Mouse (Mus musculus) forebrain, embryonic 13.5 days (tissue): Measurements from ENCODE around the gene Mboat2. TPM values are rescaled to one million over a fixed set of nuclear protein-coding genes. Genes with fewer than 3 reads are reported as not detected.

Source experiments
- ATAC-seq: fragments of 200-750 bp; cut with Nextera tagmentation; 2 replicates; pipeline ENCODE4 v1.8.0; 2017
- H3K27ac ChIP-seq: fragments of 300-500 bp; sonication (generic); 2 replicates; pipeline ENCODE4 v1.5.1; 2015; ENCODE audit warnings: inconsistent platforms, mild to moderate bottlenecking, moderate library complexity
- H3K27me3 ChIP-seq: fragments of 300-500 bp; sonication (generic); 2 replicates; pipeline ENCODE4 v1.6.1; 2015; ENCODE audit warnings: mild to moderate bottlenecking, inconsistent platforms
- H3K36me3 ChIP-seq: fragments of 300-500 bp; sonication (generic); 2 replicates; pipeline ENCODE4 v1.6.1; 2015; ENCODE audit warnings: mild to moderate bottlenecking, inconsistent platforms; ENCODE audit not compliant: poor library complexity, severe bottlenecking
- H3K4me1 ChIP-seq: fragments of 300-500 bp; sonication (generic); 2 replicates; pipeline ENCODE4 v1.6.1; 2015; ENCODE audit warnings: inconsistent platforms
- H3K4me2 ChIP-seq: fragments of 300-500 bp; sonication (generic); 2 replicates; pipeline ENCODE4 v1.6.1; 2015; ENCODE audit warnings: inconsistent platforms, mild to moderate bottlenecking, moderate library complexity
- H3K4me3 ChIP-seq: fragments of 300-500 bp; sonication (generic); 2 replicates; pipeline ENCODE4 v1.5.1; 2015; ENCODE audit warnings: mild to moderate bottlenecking, inconsistent platforms
- H3K9ac ChIP-seq: fragments of 300-500 bp; sonication (generic); 2 replicates; pipeline ENCODE4 v1.6.1; 2015; ENCODE audit warnings: mild to moderate bottlenecking, inconsistent platforms
- H3K9me3 ChIP-seq: fragments of 300-500 bp; sonication (generic); replicated peaks from 2 replicates; pipeline ENCODE4 v1.6.1; 2016; ENCODE audit warnings: inconsistent platforms
- WGBS: fragments of 180-500 bp; shearing (Covaris S2); methylation state at CpG from one replicate; pipeline ENCODE4 v1.1.7; 2015; 5-methylcytosine and 5-hydroxymethylcytosine counted together
- polyA plus RNA-seq: library from polyadenylated mRNA; unstranded; fragments of >200 nt; fragmentation: Nextera tagmentation; extraction: Ambion mirVana; gene quantifications from 2 replicates; pipeline ENCODE4 v1.2.1, GENCODE M21; 2015

Gene Mboat2
- polyA plus RNA-seq, 1 experiment from 2014 or later: 61.0 TPM

DNA sequence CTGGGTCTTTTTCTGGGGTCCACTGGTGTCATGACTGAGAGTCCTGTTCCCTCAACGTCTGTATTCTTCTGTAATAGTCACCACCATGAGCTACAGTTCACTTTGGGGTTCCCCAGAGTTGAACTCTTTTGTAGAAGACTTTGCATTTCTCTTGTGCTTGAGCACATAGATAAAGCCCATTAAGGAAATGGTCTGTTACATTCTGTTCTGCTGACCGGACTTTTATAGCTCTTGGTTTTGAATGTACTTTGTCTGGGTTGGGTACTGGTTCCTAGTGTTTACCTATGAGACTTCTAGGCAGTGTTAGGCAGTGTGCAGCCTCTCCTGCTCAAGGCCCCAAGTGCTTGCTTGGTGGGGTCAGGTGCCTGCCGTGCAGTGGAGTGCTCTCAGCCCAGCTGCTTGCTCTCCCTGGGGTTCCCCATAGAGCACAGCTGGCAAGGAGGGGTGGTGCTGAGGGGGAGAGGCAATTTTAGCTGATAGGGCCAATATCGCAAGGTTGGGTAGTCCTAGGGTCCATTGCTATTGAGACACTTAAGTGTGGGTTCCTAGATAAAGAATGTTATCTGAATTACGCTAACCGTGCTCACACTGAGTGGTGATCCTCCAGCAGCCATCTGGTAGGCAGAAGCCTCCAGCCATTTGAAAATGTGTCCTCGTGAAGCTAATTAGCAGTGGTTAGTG is 58.8 kb downstream of the Mboat2 start:
- no peak for ATAC-seq
- Histone ChIP-seq H3K9me3 (no peaks in the 10 kb centered on the region), H3K27ac (no peak overlapping the region), H3K27me3 (no peaks in the 10 kb centered on the region), H3K9ac (no peak overlapping the region), H3K4me2 (no peak overlapping the region), H3K4me3 (no peak overlapping the region), H3K36me3 (peaks cover 44% of the 10 kb centered on the region), H3K4me1 (peaks cover 11% of the 10 kb centered on the region)
- WGBS: 84% methylated on average over 7 of the region's 7 CpGs

DNA sequence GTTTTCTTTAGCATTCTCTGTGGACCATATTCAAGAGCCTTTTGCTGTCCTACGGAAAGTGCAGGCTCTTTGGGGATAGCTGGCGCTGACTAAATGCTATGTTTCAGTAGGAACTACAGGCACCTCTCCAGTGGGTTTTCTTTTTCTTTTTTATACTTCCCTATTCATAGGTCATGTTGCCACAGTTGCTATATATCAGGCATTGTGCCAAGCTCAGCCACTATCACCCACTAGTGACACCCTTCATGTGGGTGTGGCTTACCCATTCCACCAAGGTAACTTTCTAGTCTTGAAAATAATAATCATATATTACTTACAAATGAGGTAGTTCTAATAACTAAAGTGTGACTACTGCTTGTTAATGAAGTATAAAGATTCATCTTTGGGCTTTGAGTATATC is 59.5 kb downstream of the Mboat2 start:
- H3K27me3 ChIP-seq: no peaks in the 10 kb centered on the region
- H3K4me2 ChIP-seq: no peak overlapping the region
- no peak overlapping the region for H3K4me3 ChIP-seq
- peaks cover 11% of the 10 kb centered on the region for H3K4me1 ChIP-seq
- H3K27ac ChIP-seq: no peak overlapping the region
- peaks cover 40% of the 10 kb centered on the region for H3K36me3 ChIP-seq
- no peak for ATAC-seq
- no peaks in the 10 kb centered on the region for H3K9me3 ChIP-seq
- WGBS: 98% methylated on average over 2 of the region's 2 CpGs
- no peak overlapping the region for H3K9ac ChIP-seq

DNA sequence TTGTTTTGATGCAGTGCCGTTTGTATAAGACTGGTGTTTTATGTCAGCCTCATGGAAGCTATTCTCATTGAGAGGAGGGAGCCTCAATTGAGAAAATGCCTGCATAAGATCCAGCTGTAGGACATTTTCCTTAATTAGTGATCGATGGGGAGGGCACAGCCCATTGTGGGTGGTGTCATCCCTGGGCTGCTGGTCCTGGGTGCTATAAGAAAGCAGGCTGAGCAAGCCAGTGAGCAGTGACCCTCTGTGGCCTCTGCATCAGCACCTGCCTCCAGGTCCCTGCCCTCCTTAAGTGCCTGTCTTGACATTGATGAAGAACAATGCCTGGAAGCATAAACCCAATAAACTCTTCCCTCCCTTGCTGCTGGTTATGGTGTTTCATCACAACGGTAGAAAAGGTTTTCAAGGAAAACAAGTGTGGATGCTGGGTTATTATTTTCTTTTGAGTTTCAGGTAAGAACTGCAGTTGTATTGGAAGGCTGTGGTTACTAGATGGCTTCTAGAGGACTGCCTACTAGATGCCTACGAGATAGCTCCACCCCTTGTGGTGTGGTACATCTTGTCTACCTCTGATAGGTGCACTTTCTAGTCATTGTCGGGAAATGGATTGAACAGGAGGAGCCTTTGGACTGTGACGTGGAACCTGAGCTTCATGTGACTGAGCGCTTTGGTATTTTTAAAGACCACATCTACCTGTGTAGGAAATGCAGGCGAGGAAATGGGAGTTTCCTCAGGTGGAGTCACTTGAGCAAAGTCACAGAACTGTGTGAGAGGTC is 60.2 kb downstream of the Mboat2 start:
- Histone ChIP-seq H3K9me3 (no peaks in the 10 kb centered on the region), H3K36me3 (peaks cover 39% of the 10 kb centered on the region), H3K4me3 (no peak overlapping the region), H3K27ac (no peak overlapping the region), H3K27me3 (no peaks in the 10 kb centered on the region), H3K9ac (no peak overlapping the region), H3K4me2 (no peak overlapping the region), H3K4me1 (peaks cover 11% of the 10 kb centered on the region)
- 90% methylated on average over 8 of the region's 8 CpGs for WGBS
- ATAC-seq: no peak

DNA sequence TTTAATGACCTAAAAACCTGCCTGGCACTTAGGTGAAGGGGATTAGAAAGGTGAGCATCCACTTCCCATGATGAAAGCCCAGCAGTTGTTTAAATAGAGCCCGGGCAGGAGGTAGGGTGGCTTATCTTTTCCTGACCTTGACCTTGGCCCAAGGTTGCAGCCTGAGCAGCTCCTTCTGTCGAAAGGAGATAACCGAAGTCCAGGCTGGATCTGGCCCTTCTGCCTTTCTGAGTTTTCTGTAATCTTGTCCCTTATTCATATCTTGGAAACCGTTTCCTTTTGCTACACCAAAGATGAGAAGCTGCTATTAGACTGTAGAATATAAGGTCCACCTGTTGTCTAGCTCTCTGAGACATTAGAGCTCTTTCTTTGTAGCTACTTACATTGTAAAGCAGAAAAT is 61.9 kb downstream of the Mboat2 start:
- no peak overlapping the region for H3K4me3 ChIP-seq
- H3K4me1 ChIP-seq: peaks cover 11% of the 10 kb centered on the region
- peaks cover 36% of the 10 kb centered on the region for H3K36me3 ChIP-seq
- H3K27me3 ChIP-seq: no peaks in the 10 kb centered on the region
- no peak overlapping the region for H3K4me2 ChIP-seq
- H3K9ac ChIP-seq: no peak overlapping the region
- whole genome bisulfite sequencing: 83% methylated on average over 4 of the region's 4 CpGs
- no peaks in the 10 kb centered on the region for H3K9me3 ChIP-seq
- no peak overlapping the region for H3K27ac ChIP-seq
- no peak for ATAC-seq

DNA sequence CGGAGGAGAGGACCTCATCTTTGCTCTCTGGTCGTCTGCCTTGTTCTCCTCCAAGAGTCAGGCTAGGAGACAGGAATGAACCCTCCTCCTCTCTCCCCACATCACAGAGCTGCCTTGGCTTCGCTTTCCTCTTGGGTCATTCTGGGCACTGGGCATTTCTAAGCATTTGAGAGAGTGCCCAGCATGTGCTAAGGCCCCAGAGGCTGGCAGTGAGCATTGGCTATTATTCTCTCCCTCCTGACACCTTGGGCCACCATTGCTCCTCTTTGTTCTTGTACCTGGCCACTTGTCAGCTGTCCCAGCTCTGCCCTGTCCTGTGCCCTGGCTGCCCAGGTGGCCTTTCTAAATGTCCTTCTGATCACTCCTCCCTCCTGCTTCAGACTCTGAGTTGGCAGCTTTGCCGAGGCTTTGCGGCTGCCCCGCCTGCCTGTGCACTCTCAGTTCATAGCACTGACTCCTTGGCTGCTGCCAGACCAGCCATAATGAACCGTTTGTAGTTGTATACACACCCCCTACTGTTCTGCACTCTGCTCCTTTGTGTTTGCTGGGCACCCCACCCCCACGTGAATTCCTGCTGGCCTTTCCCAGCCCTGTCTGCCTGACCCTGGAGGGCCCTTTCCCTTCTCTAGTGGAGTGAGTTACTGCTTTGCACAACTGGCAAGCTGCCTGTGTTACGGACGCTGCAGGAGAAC is 63.2 kb downstream of the Mboat2 start:
- peak; percentile 62; the same call in 1 of the 2 replicates for ATAC-seq
- H3K27ac ChIP-seq: peak overlapping the region; percentile 31; the same call in 1 of the 2 replicates
- H3K27me3 ChIP-seq: no peaks in the 10 kb centered on the region
- H3K9me3 ChIP-seq: no peaks in the 10 kb centered on the region
- H3K4me3 ChIP-seq: no peak overlapping the region
- WGBS: 29% methylated on average over 10 of the region's 10 CpGs
- H3K36me3 ChIP-seq: peaks cover 27% of the 10 kb centered on the region
- H3K4me2 ChIP-seq: no peak overlapping the region
- H3K9ac ChIP-seq: 0 out of 2 replicates have a peak overlapping the region, but pooled peaks have one; percentile 22
- peaks cover 11% of the 10 kb centered on the region for H3K4me1 ChIP-seq

DNA sequence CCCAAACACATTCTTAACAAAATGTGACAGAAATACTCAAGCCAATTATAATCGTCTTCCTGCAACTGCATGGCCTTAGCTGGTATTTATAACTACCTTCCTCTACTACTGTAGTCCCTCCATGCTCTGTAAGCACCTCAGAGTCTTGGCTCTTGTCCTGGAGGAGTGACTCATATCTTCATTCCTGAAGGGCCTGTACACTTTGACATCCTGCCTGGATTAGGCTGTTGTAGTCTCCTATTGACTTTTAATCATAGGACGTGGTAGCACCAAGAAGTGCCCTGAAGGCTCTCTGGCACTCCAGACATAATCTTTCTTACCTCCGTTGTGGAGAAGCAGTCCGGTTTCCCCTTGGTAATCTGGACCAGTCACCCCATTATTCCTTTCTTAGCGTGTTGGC is 64.7 kb downstream of the Mboat2 start:
- Histone ChIP-seq H3K9ac (no peak overlapping the region), H3K27me3 (no peaks in the 10 kb centered on the region), H3K4me2 (no peak overlapping the region), H3K4me3 (no peak overlapping the region), H3K4me1 (peaks cover 11% of the 10 kb centered on the region), H3K9me3 (no peaks in the 10 kb centered on the region), H3K27ac (no peak overlapping the region), H3K36me3 (peaks cover 34% of the 10 kb centered on the region)
- WGBS: 90% methylated on average over 5 of the region's 5 CpGs
- ATAC-seq: no peak

DNA sequence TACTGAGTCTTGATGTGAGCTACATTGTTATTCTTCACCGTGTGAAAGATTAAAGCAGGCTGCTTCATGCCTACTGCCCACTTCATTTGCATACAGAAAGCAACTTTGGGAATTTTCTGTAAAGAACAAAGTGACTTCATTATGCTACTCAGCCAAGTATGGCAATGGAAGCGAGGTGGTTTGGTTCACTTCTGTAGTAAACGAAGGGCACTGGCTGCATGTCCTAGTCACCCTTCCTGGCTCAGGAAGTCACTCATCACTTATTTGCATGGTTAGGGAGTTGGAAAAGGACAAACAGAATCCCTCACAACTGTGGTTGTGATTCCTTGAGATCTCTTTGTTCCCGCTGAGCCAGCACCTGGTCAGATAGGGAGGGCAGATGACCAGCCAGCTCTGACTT is 66.7 kb downstream of the Mboat2 start:
- Histone ChIP-seq H3K9ac (no peak overlapping the region), H3K27me3 (no peaks in the 10 kb centered on the region), H3K4me2 (no peak overlapping the region), H3K4me1 (peaks cover 11% of the 10 kb centered on the region), H3K9me3 (no peaks in the 10 kb centered on the region), H3K36me3 (peaks cover 37% of the 10 kb centered on the region), H3K27ac (no peak overlapping the region), H3K4me3 (no peak overlapping the region)
- 69% methylated on average over 4 of the region's 4 CpGs for WGBS
- no peak for ATAC-seq

DNA sequence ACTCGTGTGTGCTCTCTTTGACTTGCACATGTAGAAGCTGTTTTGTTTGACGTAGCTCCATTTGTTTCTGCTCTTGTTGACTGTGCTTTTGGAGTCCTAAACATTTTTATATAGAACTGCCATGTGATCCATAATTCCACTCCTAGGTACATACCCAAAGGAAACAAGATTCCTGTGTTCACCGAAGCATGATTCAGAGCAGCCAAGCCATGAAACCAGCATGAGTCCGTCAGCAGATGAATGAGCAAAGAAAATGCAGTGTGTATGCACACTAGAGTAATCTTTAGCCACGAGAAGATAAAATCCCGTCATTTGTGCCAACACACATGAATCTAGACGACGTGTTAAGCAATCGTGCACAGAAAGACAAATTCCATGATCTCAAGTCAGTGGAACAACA is 67.5 kb downstream of the Mboat2 start:
- no peak overlapping the region for H3K27ac ChIP-seq
- no peak overlapping the region for H3K4me3 ChIP-seq
- no peak for ATAC-seq
- H3K36me3 ChIP-seq: peaks cover 43% of the 10 kb centered on the region
- H3K4me2 ChIP-seq: no peak overlapping the region
- H3K9ac ChIP-seq: no peak overlapping the region
- no peaks in the 10 kb centered on the region for H3K9me3 ChIP-seq
- peaks cover 15% of the 10 kb centered on the region for H3K4me1 ChIP-seq
- H3K27me3 ChIP-seq: no peaks in the 10 kb centered on the region
- WGBS: 68% methylated on average over 9 of the region's 9 CpGs

DNA sequence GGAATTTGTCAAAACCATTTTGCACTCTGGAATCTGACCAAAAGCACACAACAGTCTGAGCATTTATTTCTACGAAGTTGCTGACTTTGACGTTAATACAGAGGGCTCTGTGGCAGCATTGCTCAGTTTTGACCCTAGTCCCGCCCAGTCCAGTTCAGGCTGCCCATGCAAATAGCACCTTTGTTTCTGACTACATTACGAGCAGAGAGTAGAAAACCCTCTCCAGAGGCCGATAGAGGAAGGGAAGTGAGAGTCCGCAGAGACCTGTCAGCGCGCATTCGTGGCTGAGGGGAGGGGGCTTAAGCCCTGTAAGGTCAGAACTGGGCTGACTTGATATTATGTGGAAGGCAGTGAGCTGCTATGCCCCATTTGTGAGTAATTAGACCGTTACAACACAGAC is 69.0 kb downstream of the Mboat2 start:
- Histone ChIP-seq H3K27ac (no peak overlapping the region), H3K27me3 (no peaks in the 10 kb centered on the region), H3K4me2 (no peak overlapping the region), H3K36me3 (peaks cover 48% of the 10 kb centered on the region), H3K9me3 (no peaks in the 10 kb centered on the region), H3K4me1 (peaks cover 4% of the 10 kb centered on the region; the same call in 1 of the 2 replicates), H3K4me3 (no peak overlapping the region), H3K9ac (no peak overlapping the region)
- no peak for ATAC-seq
- 91% methylated on average over 10 of the region's 10 CpGs for WGBS

DNA sequence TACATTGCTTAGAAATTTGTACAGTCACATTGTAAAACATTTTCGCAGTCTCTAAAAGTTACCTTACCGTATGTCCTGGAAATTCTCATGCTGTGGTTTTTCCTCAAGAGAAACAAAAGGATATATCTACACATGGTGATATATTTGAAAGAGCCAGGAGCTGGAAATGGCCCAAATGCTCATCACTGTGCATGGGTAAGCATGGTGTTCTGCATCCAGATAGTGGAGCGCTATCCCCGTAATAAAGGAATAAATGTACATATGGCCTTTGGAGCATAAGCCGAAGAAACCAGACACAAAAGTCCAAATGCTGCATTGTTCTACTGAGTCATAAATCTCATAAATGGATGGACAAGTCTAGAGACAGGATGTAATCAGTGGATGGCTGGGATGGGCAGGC is 72.1 kb downstream of the Mboat2 start:
- H3K4me3 ChIP-seq: no peak overlapping the region
- no peak for ATAC-seq
- H3K27me3 ChIP-seq: no peaks in the 10 kb centered on the region
- H3K27ac ChIP-seq: no peak overlapping the region
- 95% methylated on average over 5 of the region's 5 CpGs for WGBS
- H3K36me3 ChIP-seq: peaks cover 54% of the 10 kb centered on the region
- H3K4me2 ChIP-seq: no peak overlapping the region
- no peak overlapping the region for H3K9ac ChIP-seq
- peaks cover 4% of the 10 kb centered on the region; the same call in 1 of the 2 replicates for H3K4me1 ChIP-seq
- H3K9me3 ChIP-seq: no peaks in the 10 kb centered on the region

DNA sequence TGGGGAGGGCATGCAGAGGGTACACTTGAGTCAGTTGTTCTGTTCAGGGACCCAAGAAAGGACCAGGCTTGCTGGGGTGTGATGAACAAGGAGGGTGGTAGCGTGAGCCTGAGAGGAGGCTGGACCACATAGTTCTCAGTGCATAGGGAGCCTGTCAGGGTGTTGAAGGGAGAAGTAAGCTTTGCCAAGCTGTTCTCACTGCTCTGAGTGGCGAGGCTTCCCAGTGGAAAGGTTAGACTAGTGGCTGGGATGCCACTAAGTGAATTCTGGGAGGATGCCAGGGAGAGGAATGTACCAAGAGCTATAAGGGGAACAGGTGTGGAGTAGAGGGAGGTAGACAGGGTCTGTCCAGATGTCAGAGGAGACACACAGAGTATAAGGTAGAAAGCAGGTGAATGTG is 77.2 kb downstream of the Mboat2 start:
- H3K4me3 ChIP-seq: no peak overlapping the region
- H3K27ac ChIP-seq: no peak overlapping the region
- H3K27me3 ChIP-seq: no peaks in the 10 kb centered on the region
- H3K9me3 ChIP-seq: no peaks in the 10 kb centered on the region
- H3K36me3 ChIP-seq: peaks cover 57% of the 10 kb centered on the region
- WGBS: 83% methylated on average over 2 of the region's 2 CpGs
- H3K9ac ChIP-seq: no peak overlapping the region
- no peak overlapping the region for H3K4me2 ChIP-seq
- ATAC-seq: no peak
- peaks cover 2% of the 10 kb centered on the region; the same call in 1 of the 2 replicates for H3K4me1 ChIP-seq

DNA sequence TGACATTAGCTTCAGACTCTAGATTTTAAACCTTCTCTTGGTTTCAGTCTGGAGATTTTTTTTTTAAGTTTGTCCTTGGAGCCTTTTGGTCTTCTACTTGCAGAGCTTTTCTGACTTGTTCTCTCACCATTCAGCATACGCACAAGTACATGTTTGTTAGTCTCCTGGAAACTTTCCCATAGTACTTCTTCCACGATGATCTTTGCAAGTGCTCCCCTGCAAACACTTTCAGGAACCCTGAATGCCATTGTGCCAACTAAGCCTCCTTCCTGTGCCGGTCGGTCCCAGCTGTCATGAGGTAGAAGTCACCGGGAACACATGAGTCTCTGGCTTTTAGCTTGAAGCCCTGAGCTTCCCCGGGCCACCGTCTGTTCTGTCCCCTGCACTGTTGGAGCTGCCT is 79.0 kb downstream of the Mboat2 start:
- H3K9ac ChIP-seq: no peak overlapping the region
- H3K27me3 ChIP-seq: no peaks in the 10 kb centered on the region
- no peak for ATAC-seq
- WGBS: 92% methylated on average over 7 of the region's 7 CpGs
- peaks cover 62% of the 10 kb centered on the region for H3K36me3 ChIP-seq
- H3K9me3 ChIP-seq: no peaks in the 10 kb centered on the region
- H3K27ac ChIP-seq: no peak overlapping the region
- no peak overlapping the region for H3K4me2 ChIP-seq
- H3K4me1 ChIP-seq: no peaks in the 10 kb centered on the region
- no peak overlapping the region for H3K4me3 ChIP-seq
